Mouse (Mus musculus) testis, adult 2 months (tissue): ENCODE data around the gene Plxdc1. TPM values are rescaled to one million over a fixed set of nuclear protein-coding genes. Genes with fewer than 3 reads are reported as not detected.

Experiments
- H3K27ac ChIP-seq: fragments of 200-500 bp; 2 replicates; pipeline ENCODE4 v1.5.1; 2012; ENCODE audit warnings: low read depth, low read length; ENCODE audit not compliant: control insufficient read depth, insufficient read depth
- H3K27me3 ChIP-seq: fragments of 200-500 bp; 2 replicates; pipeline ENCODE4 v1.6.1; 2012; ENCODE audit warnings: mild to moderate bottlenecking, low read length, moderate library complexity; ENCODE audit not compliant: control insufficient read depth, insufficient read depth
- H3K36me3 ChIP-seq: fragments of 200-500 bp; 2 replicates; pipeline ENCODE4 v1.6.1; 2012; ENCODE audit warnings: mild to moderate bottlenecking, low read length; ENCODE audit not compliant: control insufficient read depth, insufficient read depth
- H3K4me1 ChIP-seq: fragments of 200-500 bp; 2 replicates; pipeline ENCODE4 v1.6.1; 2012; ENCODE audit warnings: low read length; ENCODE audit not compliant: control insufficient read depth, insufficient read depth
- H3K4me3 ChIP-seq: fragments of 200-500 bp; 2 replicates; pipeline ENCODE4 v1.5.1; 2012; ENCODE audit warnings: low read depth, mild to moderate bottlenecking, low read length, moderate library complexity, mixed read lengths; ENCODE audit not compliant: control insufficient read depth
- CTCF ChIP-seq: fragments of 200-500 bp; IDR thresholded peaks from 2 replicates; pipeline ENCODE4 v1.5.1; 2012; ENCODE audit warnings: low read depth, mild to moderate bottlenecking, inconsistent platforms, low read length, moderate library complexity; ENCODE audit not compliant: control insufficient read depth, insufficient read depth, insufficient replicate concordance
- POLR2A ChIP-seq: fragments of 200-500 bp; IDR thresholded peaks from 2 replicates; pipeline ENCODE4 v1.6.1; 2012; ENCODE audit warnings: low read depth, mild to moderate bottlenecking, inconsistent platforms, low read length, moderate library complexity; ENCODE audit not compliant: control insufficient read depth
- polyA plus RNA-seq: library from polyadenylated mRNA; depleted of rRNA; stranded (reverse); fragments of >200 nt; gene quantifications from 2 replicates; pipeline ENCODE4 v1.2.3, GENCODE M21; 2012

The Plxdc1 gene
- polyA plus RNA-seq, 1 experiment, result 64.4 TPM

DNA sequence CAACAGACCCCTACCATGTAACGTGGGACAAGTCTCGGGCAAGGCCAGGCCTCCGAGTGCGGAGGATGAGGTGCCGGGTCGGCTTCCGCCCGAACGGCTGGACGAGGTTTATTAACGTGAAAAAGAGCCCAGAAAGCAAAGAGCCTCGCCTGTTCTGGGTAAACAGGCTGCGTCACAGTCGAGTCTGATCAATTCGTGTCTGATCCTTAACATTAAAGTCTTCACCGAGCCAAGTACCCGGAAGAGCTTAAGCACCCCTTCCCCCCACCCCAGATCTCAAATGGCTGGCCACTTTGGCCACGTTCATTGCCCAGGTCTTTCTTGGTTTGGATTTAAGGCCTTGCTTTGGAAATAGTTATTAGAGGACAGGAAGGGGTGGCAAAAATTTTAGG, 41.0 kb upstream of the Plxdc1 start:
- no peak for TF ChIP-seq CTCF
- no peak for TF ChIP-seq POLR2A
- Histone ChIP-seq H3K4me3 (peak overlapping the region; percentile 99), H3K27me3 (no peaks in the 10 kb centered on the region), H3K4me1 (peaks cover 11% of the 10 kb centered on the region), H3K27ac (peak overlapping the region; percentile 93), H3K36me3 (no peaks in the 10 kb centered on the region)

GRCm38 (mm10) chr11:98026570-98027296, 40.5 kb upstream of the Plxdc1 start, which contains the start of gene Rpl19:
Rpl19 (plus strand) TSS chr11:98026710.
- H3K36me3 ChIP-seq, result no peaks in the 10 kb centered on the region
- no peaks in the 10 kb centered on the region for H3K27me3 ChIP-seq
- peaks cover 11% of the 10 kb centered on the region for H3K4me1 ChIP-seq

GRCm38 (mm10) chr11:98026248-98026569, 40.0 kb upstream of the Plxdc1 start:
- no peaks in the 10 kb centered on the region for H3K27me3 ChIP-seq
- peaks cover 16% of the 10 kb centered on the region for H3K4me1 ChIP-seq
- H3K4me3 ChIP-seq, result peak overlapping the region; percentile 99
- H3K27ac ChIP-seq, result peak overlapping the region; percentile 93
- TF ChIP-seq POLR2A (no peak), CTCF (no peak)
- no peaks in the 10 kb centered on the region for H3K36me3 ChIP-seq

More at GRCm38 (mm10) chr11:98026570-98027296, 40.5 kb upstream of the Plxdc1 start, which contains the start of gene Rpl19:
- peak within 1 kb of the TSS; percentile 93 for H3K27ac ChIP-seq
- H3K4me3 ChIP-seq, result peak within 1 kb of the TSS; percentile 99
- TF ChIP-seq POLR2A, result peak; percentile 97
- TF ChIP-seq CTCF, result no peak

DNA sequence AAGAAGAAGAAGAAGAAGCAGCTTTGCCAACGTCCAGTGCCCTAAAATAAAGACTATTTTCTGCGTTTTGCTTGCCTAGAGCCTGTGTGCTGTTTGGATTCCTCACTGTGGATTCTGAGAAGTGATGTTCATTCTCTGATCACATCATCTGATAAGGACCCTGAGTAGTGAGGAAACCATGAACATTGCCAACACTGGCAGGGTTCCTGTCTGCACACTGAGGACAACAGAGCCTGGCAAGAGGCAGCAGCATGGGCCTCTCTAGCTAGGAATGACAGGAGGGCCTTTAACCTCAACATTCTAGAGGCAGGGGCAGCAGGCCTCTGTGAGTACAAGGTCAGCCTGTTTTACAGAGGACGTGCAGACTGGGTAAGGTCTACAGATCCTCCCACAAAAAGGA, 38.3 kb upstream of the Plxdc1 start:
- Histone ChIP-seq H3K27me3 (no peaks in the 10 kb centered on the region), H3K36me3 (no peaks in the 10 kb centered on the region), H3K27ac (peak overlapping the region; percentile 24; the same call in 1 of the 2 replicates), H3K4me1 (peaks cover 19% of the 10 kb centered on the region), H3K4me3 (no peak overlapping the region)
- no peak for TF ChIP-seq CTCF

GRCm38 (mm10) chr11:98022555-98023371, 36.5 kb upstream of the Plxdc1 start, which contains the start of gene Cacnb1:
Cacnb1 (minus strand) TSS chr11:98023034.
- peaks cover 19% of the 10 kb centered on the region for H3K4me1 ChIP-seq
- H3K27me3 ChIP-seq, result no peaks in the 10 kb centered on the region
- no peaks in the 10 kb centered on the region for H3K36me3 ChIP-seq
- peak within 1 kb of the TSS; percentile 99 for H3K27ac ChIP-seq
- TF ChIP-seq POLR2A (peak; percentile 81), CTCF (no peak)
- H3K4me3 ChIP-seq, result peak within 1 kb of the TSS; percentile 85

DNA sequence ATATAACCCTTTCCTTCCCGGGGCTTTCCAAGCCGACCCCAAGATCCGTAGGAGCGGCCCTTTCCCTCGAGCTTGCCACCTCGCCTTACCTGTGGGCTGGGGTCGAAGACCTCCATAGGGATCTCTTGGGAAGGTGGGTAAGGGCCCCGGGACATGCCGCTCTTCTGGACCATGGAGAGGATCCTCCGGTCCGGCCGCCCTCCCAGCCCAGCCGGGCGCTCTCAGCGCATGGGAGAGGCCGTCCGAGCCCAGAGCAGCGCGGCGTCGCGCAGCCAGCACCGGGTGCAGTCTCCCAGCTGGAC, 36.0 kb upstream of the Plxdc1 start:
- peak overlapping the region; percentile 76 for H3K27ac ChIP-seq
- TF ChIP-seq CTCF (no peak), POLR2A (no peak)

DNA sequence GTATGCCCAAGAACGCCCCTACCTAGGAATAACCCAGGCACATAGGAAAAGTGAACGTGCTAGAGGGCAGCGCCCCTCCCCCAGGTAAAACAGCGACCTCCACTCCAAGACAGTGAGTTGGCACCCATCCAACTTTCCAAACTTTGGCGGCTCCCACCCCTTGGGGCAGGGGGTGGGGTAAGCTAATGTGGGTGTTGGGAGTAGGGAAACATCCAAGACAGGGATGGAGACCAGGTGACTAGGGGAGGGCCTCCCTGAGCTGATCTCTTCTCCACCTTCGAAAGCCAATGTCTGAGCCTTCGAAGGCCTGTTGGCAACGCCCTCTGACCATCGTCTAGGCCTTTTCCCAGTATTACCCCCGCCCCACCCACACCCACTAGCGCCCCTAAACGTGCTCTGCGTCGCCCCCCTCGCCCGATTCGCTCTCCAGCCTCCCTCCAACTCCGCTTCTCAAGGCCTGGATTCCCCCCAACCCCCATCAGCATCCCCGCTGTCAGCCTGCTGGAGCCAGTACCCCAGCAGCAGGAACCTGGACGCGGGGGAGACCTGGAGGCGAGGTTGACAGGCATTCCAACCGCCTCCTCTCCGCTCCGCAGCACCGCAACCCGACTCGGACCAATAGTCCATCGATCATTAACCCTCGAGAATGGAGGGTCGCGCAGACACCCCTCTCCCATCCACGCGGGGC, 35.5 kb upstream of the Plxdc1 start:
- TF ChIP-seq CTCF, result no peak
- no peak for TF ChIP-seq POLR2A
- Histone ChIP-seq H3K36me3 (no peaks in the 10 kb centered on the region), H3K4me3 (peak overlapping the region; percentile 85), H3K27me3 (no peaks in the 10 kb centered on the region), H3K27ac (peak overlapping the region; percentile 76), H3K4me1 (peaks cover 17% of the 10 kb centered on the region)

More for the DNA sequence above, 36.0 kb upstream of the Plxdc1 start:
- H3K36me3 ChIP-seq, result no peaks in the 10 kb centered on the region
- peaks cover 17% of the 10 kb centered on the region for H3K4me1 ChIP-seq
- H3K27me3 ChIP-seq, result no peaks in the 10 kb centered on the region
- H3K4me3 ChIP-seq, result peak overlapping the region; percentile 85
